Mouse (Mus musculus): Measurements from ENCODE around the gene Gsg1. TPM values are rescaled to one million over a fixed set of nuclear protein-coding genes. Genes with fewer than 3 reads are reported as not detected.

The Gsg1 gene
- polyA plus RNA-seq, 1 experiment from 2014 or later, result 0.59 TPM

DNA sequence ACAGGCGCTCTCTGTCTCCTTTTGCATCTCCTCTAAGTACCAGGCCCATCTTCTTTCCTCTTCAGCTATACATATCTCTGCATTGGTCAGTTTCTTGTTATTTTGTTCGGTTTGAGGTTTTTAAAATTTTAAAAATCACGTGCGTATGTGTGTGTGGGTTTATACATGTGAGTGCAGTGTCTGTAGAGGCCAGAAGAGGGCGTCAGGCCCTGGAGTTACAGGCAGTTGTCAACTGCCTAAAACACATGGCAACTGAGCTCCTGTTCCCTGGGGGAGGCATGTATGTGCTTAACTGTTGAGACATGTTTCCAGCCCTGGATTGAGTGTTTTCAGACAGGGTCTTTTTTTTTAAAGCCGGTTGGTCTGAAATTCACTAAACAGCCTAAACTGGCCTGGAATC, 51.5 kb downstream of the Gsg1 start:
- H3K27ac ChIP-seq (replicated peaks), result no peak overlapping the region
- no peak overlapping the region for H3K4me3 ChIP-seq (replicated peaks)
- no peaks in the 10 kb centered on the region for H3K36me3 ChIP-seq
- no peaks in the 10 kb centered on the region for H3K27me3 ChIP-seq (replicated peaks)
- H3K4me1 ChIP-seq, result peaks cover 33% of the 10 kb centered on the region
- no peak overlapping the region for H3K9ac ChIP-seq (replicated peaks)
- ATAC-seq (ENCODE audit: low FRiP score), result no peak
- H3K4me2 ChIP-seq, result no peak overlapping the region
- WGBS, result 90% methylated on average over 6 of the region's 6 CpGs
- H3K9me3 ChIP-seq (replicated peaks), result no peaks in the 10 kb centered on the region

DNA sequence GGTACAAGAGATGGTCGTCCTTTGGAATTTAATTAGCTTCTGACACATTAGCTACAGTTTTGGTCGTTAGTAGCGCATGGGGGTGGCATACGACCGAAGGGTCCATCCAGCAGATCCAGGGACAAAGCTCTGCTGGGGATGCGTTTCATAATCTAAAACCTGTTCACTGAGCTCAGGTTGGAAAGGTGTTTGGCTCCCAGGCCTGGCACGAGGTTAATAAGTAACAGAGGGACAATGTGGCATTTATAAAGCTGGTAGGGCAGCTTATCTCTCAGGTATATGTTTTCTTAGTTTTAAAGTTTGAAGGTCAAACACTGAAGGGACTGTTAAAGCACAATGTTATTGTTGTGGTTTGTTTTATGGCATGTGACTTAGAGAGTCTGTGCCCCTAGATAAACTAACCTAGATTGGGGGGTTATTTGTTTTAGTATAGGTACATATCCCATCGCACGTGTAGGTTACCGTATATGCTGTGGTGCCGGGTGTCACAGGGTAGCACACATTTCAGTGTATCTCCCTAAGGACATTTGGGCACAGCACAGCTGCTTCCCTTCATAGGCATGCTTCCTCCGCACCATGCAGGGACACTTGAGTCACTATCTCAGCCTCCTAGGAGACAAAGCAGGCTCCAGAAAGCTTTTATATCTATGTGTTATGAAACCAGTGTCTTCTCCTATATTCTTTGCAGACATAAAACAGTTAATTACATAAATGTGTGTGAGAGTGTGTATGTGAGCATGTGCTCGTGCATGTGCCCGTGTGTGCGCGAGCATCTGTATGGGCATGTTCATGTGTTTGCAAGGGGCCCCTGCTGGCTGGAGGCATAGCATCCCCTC, 53.8 kb downstream of the Gsg1 start:
- Histone ChIP-seq H3K4me2 (peak overlapping the region; percentile 88; the same call in 1 of the 2 replicates), H3K36me3 (no peaks in the 10 kb centered on the region), H3K9me3 (replicated peaks) (no peaks in the 10 kb centered on the region), H3K27ac (replicated peaks) (no peak overlapping the region), H3K4me1 (peaks cover 33% of the 10 kb centered on the region), H3K27me3 (replicated peaks) (no peaks in the 10 kb centered on the region), H3K4me3 (replicated peaks) (no peak overlapping the region), H3K9ac (replicated peaks) (peak overlapping the region; percentile 5; the same call in 1 of the 2 replicates)
- ATAC-seq (ENCODE audit: low FRiP score), result no peak
- WGBS, result 78% methylated on average over 16 of the region's 16 CpGs

DNA sequence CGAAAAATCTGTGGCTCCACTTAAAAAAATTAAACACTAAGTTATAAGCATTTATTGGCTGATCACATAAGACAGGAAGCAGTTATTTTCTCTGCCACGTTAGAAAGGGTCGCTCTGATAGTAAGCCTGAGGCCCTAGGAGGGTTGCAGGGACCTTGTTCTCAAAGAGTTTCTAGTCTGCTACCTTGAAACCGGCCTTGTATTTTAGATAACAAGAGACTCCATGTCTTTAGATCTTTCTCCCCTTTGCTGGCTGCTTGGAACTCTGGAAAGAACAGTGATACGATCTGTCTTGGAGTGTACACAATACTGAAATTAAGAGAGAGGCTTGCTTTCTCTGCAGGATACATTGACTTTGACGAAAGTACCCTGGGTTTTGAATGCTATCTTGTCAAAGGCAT, 55.4 kb downstream of the Gsg1 start:
- no peaks in the 10 kb centered on the region for H3K9me3 ChIP-seq (replicated peaks)
- peak overlapping the region; percentile 88 for H3K4me2 ChIP-seq
- H3K4me1 ChIP-seq, result peaks cover 34% of the 10 kb centered on the region
- H3K4me3 ChIP-seq (replicated peaks), result peak overlapping the region; percentile 73
- no peaks in the 10 kb centered on the region for H3K27me3 ChIP-seq (replicated peaks)
- H3K36me3 ChIP-seq, result no peaks in the 10 kb centered on the region
- peak overlapping the region; percentile 85 for H3K9ac ChIP-seq (replicated peaks)
- peak overlapping the region; percentile 88 for H3K27ac ChIP-seq (replicated peaks)
- no peak for ATAC-seq (ENCODE audit: low FRiP score)
- WGBS, result 40% methylated on average over 6 of the region's 6 CpGs

DNA sequence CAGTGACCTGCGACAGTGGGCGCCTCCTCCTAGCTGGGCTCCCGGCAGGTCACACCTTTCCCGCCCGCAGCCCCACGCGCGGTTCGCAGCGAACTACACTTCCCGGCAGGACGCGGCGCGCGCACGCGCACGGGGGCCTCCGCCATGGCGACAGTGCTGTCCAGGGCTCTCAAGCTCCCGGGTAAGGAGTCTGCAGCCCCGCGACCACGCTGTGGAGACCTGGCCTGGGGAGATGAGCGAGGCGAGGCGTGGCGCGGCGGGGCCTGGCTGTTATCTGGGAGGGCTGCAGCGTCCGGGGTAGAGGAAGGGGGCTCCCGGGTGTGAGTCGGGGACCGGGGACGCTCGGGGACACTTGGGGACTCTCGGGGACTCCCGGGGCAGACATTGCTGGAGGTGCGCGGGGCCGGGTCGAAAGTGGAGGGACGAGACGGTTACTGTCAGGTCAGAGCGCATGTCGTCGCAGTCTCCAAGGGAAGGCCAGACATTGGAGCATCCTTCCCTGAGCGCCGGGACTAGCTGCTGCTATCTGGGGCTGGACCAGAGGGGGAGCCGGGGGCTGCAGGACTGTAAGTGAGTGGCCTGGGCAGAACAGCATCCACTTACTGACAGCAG, 56.1 kb downstream of the Gsg1 start, which contains the start of the genes Fam234b and Hebp1:
Gene Fam234b (plus strand): TSS at position 57 of the 612 bp plus-strand sequence.
Gene Hebp1 (minus strand): TSS at position 102 of the 612 bp plus-strand sequence.
- no peaks in the 10 kb centered on the region for H3K36me3 ChIP-seq
- WGBS, result under 1% methylated on average over 52 of the region's 52 CpGs
- H3K9me3 ChIP-seq (replicated peaks), result no peaks in the 10 kb centered on the region
- ATAC-seq (ENCODE audit: low FRiP score), result peak; percentile 94
- peak within 1 kb of the TSS; percentile 88 for H3K27ac ChIP-seq (replicated peaks)
- peaks cover 36% of the 10 kb centered on the region for H3K4me1 ChIP-seq
- peak within 1 kb of the TSS; percentile 85 for H3K9ac ChIP-seq (replicated peaks)
- H3K4me2 ChIP-seq, result peak within 1 kb of the TSS; percentile 88
- no peaks in the 10 kb centered on the region for H3K27me3 ChIP-seq (replicated peaks)
- H3K4me3 ChIP-seq (replicated peaks), result peak within 1 kb of the TSS; percentile 73

DNA sequence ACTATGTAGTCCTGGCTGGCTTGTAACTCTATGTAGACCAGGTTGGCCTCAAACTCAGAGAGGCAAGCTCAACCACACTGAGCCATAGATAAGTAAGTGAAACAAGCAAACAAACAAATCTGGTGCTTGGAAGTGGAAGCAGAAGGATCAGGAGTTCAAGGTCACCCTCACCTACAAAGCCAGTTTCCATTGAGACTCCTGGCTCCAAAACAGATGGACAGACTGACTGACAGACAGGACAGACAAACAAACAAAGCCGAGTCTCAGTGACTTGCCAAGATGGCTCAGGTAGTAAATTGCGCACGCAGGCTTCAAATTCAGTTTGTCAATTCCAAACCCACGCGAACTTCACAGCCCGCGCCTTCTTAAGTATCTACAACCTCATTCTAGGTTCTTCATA, 56.7 kb downstream of the Gsg1 start:
- H3K27me3 ChIP-seq (replicated peaks), result no peaks in the 10 kb centered on the region
- no peaks in the 10 kb centered on the region for H3K36me3 ChIP-seq
- H3K9me3 ChIP-seq (replicated peaks), result no peaks in the 10 kb centered on the region
- H3K4me3 ChIP-seq (replicated peaks), result peak overlapping the region; percentile 73
- H3K9ac ChIP-seq (replicated peaks), result peak overlapping the region; percentile 85
- WGBS, result 20% methylated on average over 7 of the region's 7 CpGs
- ATAC-seq (ENCODE audit: low FRiP score), result no peak
- H3K27ac ChIP-seq (replicated peaks), result peak overlapping the region; percentile 88
- peaks cover 36% of the 10 kb centered on the region for H3K4me1 ChIP-seq
- H3K4me2 ChIP-seq, result peak overlapping the region; percentile 88

DNA sequence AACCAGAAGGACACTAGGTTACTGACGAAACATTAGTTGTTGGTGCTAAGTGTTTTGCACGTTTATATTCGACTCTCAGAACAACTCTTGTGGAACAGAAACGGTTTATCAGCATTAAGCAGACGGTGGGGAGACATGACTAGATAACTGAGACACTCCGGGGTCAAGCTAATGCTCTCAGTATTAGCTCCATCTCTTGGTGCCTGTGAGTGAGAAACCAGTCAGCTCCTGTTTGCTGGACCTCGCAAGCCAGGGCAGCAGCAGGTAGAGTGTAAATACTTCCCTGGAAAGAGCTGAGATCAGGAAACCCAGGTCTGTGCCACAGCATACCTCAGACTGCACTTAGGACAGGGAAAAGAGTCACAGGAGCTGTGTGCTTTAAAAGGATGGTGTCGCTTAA, 57.4 kb downstream of the Gsg1 start:
- no peak for ATAC-seq (ENCODE audit: low FRiP score)
- no peaks in the 10 kb centered on the region for H3K27me3 ChIP-seq (replicated peaks)

DNA sequence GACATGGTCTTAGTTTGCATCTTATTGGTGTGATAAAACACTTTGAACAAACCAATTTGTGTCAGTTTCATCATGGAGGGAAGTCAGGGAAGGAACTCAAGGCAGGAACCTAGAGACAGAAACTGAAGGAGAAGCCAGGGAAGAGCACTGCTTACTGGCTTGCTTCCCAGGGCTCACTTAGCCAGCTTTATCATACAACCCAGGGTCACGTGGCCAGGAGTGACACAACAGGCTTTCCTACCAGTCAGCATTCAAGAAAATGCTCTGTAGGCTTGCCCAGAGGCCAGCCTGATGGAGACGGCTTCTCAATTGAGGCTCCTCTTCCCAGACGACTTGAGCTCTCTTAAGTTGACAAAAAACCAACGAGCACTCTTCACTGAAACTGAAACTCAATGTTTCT, 59.2 kb downstream of the Gsg1 start:
- Histone ChIP-seq H3K4me1 (peaks cover 25% of the 10 kb centered on the region), H3K9me3 (replicated peaks) (no peaks in the 10 kb centered on the region), H3K27me3 (replicated peaks) (no peaks in the 10 kb centered on the region), H3K4me2 (no peak overlapping the region), H3K9ac (replicated peaks) (no peak overlapping the region), H3K27ac (replicated peaks) (no peak overlapping the region), H3K36me3 (no peaks in the 10 kb centered on the region), H3K4me3 (replicated peaks) (no peak overlapping the region)
- no peak for ATAC-seq (ENCODE audit: low FRiP score)
- 81% methylated on average over 4 of the region's 4 CpGs for WGBS

More for the DNA sequence above, 57.4 kb downstream of the Gsg1 start:
- no peak overlapping the region for H3K27ac ChIP-seq (replicated peaks)
- no peak overlapping the region for H3K4me3 ChIP-seq (replicated peaks)
- H3K9me3 ChIP-seq (replicated peaks), result no peaks in the 10 kb centered on the region
- no peak overlapping the region for H3K9ac ChIP-seq (replicated peaks)
- H3K4me1 ChIP-seq, result peaks cover 36% of the 10 kb centered on the region
- no peak overlapping the region for H3K4me2 ChIP-seq
- 86% methylated on average over 8 of the region's 8 CpGs for WGBS
- H3K36me3 ChIP-seq, result no peaks in the 10 kb centered on the region

DNA sequence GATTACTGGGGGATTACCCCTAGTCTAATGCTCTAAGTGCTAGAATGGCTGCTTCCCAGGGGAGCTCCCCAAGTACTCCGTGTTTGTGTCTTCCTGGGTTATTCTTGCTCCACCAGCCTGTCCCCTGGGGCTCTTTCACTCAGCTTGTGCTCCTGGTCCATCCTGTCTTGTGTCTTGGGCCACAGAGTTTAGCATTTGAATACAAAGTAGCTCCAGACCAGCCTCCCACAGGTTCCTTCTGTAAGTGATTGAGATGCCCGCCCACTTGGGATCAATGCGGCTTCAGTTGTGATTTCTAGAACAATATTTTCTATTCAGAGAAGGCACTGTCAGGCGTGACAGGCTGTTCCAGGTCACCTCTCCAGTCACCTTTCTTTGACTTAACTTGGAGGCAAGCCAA, 60.4 kb downstream of the Gsg1 start:
- WGBS, result 25% methylated on average over 4 of the region's 4 CpGs
- no peak for ATAC-seq (ENCODE audit: low FRiP score)
- H3K9me3 ChIP-seq (replicated peaks), result no peaks in the 10 kb centered on the region
- H3K4me3 ChIP-seq (replicated peaks), result no peak overlapping the region
- H3K9ac ChIP-seq (replicated peaks), result no peak overlapping the region
- no peaks in the 10 kb centered on the region for H3K36me3 ChIP-seq
- no peaks in the 10 kb centered on the region for H3K27me3 ChIP-seq (replicated peaks)
- H3K27ac ChIP-seq (replicated peaks), result no peak overlapping the region
- no peak overlapping the region for H3K4me2 ChIP-seq
- H3K4me1 ChIP-seq, result peaks cover 15% of the 10 kb centered on the region

DNA sequence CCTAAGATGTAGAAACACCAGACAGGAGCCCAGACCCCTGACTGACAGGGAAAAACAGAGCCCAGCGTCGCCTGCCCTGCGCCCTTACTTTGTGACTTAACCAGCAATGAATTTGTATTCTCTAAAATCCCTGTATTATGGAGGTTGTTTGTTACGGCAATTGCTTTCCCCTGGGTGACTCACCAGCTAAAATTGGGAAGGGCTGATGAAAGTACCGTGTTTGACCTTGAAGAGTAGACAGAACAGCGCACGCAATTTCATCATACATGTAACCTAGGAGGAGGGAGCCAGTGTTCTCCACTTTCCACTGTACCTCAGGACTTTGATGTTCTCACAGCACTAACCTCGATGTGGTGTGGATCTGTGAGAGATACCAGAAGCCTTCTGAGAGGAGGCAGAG, 61.2 kb downstream of the Gsg1 start:
- 86% methylated on average over 8 of the region's 8 CpGs for WGBS
- Histone ChIP-seq H3K36me3 (no peaks in the 10 kb centered on the region), H3K27me3 (replicated peaks) (no peaks in the 10 kb centered on the region), H3K27ac (replicated peaks) (no peak overlapping the region), H3K9me3 (replicated peaks) (no peaks in the 10 kb centered on the region), H3K4me3 (replicated peaks) (no peak overlapping the region), H3K9ac (replicated peaks) (no peak overlapping the region), H3K4me1 (peaks cover 10% of the 10 kb centered on the region), H3K4me2 (no peak overlapping the region)
- ATAC-seq (ENCODE audit: low FRiP score), result no peak

DNA sequence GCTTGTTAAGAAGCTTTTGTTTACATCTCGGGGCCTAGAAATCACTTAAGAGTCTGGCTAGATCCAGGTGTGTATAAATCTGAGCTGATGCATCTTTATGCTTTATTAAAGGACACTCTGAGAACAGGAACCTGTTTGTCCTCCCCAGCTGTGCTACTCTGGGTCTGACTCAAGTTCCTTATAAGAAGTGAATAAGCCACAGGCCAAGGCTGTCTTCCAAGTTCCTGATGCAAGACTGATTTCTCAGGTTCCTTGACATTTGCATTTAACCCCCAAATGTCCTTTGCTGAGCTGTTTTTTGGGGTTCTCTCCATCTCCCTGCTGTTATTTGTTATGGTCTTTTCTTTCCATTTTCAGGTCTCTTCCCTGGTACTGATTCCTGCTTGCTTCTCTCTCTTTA, 62.2 kb downstream of the Gsg1 start:
- H3K9me3 ChIP-seq (replicated peaks), result no peaks in the 10 kb centered on the region
- H3K9ac ChIP-seq (replicated peaks), result no peak overlapping the region
- WGBS, result 67% methylated on average over 1 of the region's 1 CpGs
- no peaks in the 10 kb centered on the region for H3K36me3 ChIP-seq
- H3K4me2 ChIP-seq, result no peak overlapping the region
- H3K27ac ChIP-seq (replicated peaks), result no peak overlapping the region
- no peak overlapping the region for H3K4me3 ChIP-seq (replicated peaks)
- H3K27me3 ChIP-seq (replicated peaks), result no peaks in the 10 kb centered on the region
- H3K4me1 ChIP-seq, result peaks cover 6% of the 10 kb centered on the region; the same call in 1 of the 2 replicates
- no peak for ATAC-seq (ENCODE audit: low FRiP score)

DNA sequence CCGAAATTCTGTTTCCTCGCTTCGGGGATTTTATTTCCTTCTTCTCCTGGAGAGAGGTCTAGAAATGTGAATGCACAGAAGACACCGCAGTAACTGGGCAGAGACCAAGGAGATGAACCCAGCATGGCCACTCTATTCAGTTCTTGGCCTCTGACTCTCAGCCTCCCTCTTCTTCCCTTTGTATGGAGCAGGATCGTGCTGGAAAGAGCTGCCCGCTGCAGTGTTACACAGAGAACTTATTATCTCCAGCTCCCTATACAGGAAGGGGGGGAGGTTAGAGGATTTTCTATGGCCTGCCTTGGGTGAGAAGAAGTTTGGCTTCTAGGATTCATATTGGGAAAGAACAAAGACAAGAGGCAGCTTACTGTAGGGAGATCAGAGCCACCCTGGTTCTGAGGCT, 64.0 kb downstream of the Gsg1 start:
- Histone ChIP-seq H3K27ac (replicated peaks) (no peak overlapping the region), H3K9me3 (replicated peaks) (no peaks in the 10 kb centered on the region), H3K4me2 (no peak overlapping the region), H3K9ac (replicated peaks) (no peak overlapping the region), H3K4me1 (peaks cover 6% of the 10 kb centered on the region; the same call in 1 of the 2 replicates), H3K36me3 (no peaks in the 10 kb centered on the region), H3K4me3 (replicated peaks) (no peak overlapping the region), H3K27me3 (replicated peaks) (no peaks in the 10 kb centered on the region)
- WGBS, result 60% methylated on average over 6 of the region's 6 CpGs
- ATAC-seq (ENCODE audit: low FRiP score), result no peak

DNA sequence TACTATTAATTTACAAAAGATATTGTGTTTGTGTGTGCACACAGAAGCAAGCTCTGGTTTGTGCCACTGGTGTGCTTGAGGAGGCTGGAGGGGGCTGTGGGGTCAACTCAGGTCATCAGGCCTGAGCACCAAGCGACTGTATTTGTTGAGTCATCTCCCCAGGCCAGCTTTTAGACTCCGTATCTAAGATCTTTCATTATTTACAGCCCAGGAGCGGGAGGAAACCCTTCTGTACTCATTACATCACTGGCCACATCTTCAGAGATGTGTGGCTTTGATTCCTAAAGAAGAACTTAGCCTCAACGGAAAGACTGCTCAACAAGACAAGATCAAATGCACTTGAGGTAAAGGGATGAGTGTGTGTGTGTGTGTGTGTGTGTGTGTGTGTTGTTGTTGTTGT, 65.5 kb downstream of the Gsg1 start:
- ATAC-seq (ENCODE audit: low FRiP score), result no peak
- H3K27me3 ChIP-seq (replicated peaks), result no peaks in the 10 kb centered on the region
- no peak overlapping the region for H3K27ac ChIP-seq (replicated peaks)
- H3K9me3 ChIP-seq (replicated peaks), result no peaks in the 10 kb centered on the region
- no peak overlapping the region for H3K4me3 ChIP-seq (replicated peaks)
- H3K4me2 ChIP-seq, result no peak overlapping the region
- H3K9ac ChIP-seq (replicated peaks), result no peak overlapping the region
- peaks cover 4% of the 10 kb centered on the region; the same call in 1 of the 2 replicates for H3K4me1 ChIP-seq
- WGBS, result 81% methylated on average over 4 of the region's 4 CpGs
- H3K36me3 ChIP-seq, result no peaks in the 10 kb centered on the region
